Mouse (Mus musculus): ENCODE results near the gene Gja10.

DNA sequence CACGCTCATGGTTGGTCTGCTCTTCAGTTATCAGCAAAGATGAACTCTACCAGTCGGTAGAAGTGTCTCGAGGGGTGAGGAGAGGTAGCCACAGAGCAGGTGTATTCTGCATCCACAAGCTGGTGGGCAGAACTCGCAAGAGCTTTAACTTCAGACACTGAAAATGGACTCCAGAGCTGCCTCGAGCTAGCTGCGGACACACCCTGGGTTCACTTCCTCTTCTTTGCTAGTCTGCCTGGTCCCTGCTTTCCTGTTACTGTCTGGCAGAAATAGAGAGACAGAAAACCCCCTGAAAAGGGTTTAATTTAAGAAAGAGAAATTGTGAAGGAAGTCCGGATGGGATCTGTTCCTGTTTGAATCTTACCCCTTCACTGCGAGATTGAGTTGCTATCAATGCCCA, 37.6 kb downstream of the Gja10 start:
- TF ChIP-seq POLR2A (IDR thresholded peaks at IDR 0.05; ENCODE audit: insufficient read length, low read depth) (no peak), POLR2AphosphoS2 (IDR thresholded peaks at IDR 0.05; ENCODE audit: insufficient read length, low read depth) (no peak), CEBPB (IDR thresholded peaks at IDR 0.05; ENCODE audit: insufficient read depth, poor library complexity, severe bottlenecking) (no peak), USF1 (IDR thresholded peaks at IDR 0.05; ENCODE audit: low read depth) (no peak), E2F4 (IDR thresholded peaks at IDR 0.05; ENCODE audit: insufficient read depth) (no peak)
